Mouse (Mus musculus) CH12.LX (cell line): ENCODE results near the gene Ppm1l. TPM values are rescaled to one million over a fixed set of nuclear protein-coding genes. Genes with fewer than 3 reads are reported as not detected.

Experiments used
- DNase-seq: peaks from one replicate; pipeline ENCODE4 v3.0.0-alpha.2; 2013; ENCODE audit errors: extremely low read depth
- H3K27ac ChIP-seq: 2 replicates; pipeline ENCODE4 v1.5.1; 2012; ENCODE audit warnings: low read depth, mild to moderate bottlenecking, control low read depth, moderate library complexity; ENCODE audit not compliant: insufficient read depth
- H3K27me3 ChIP-seq: replicated peaks from 2 replicates; pipeline ENCODE3; 2012; ENCODE audit warnings: inconsistent platforms
- H3K36me3 ChIP-seq, 2 experiments: replicated peaks in 1 of 2; 2 replicates each; pipeline versions ENCODE3 to v1.6.1; 2012; ENCODE audit warnings: inconsistent platforms in 1 of 2, low read length in 1 of 2, mild to moderate bottlenecking in 1 of 2, mixed read lengths in 1 of 2, moderate library complexity in 1 of 2; ENCODE audit not compliant: control insufficient read depth in 1 of 2, insufficient read depth in 1 of 2
- H3K4me1 ChIP-seq, 2 experiments: 2 replicates each; pipeline ENCODE4 v1.6.1; 2012; ENCODE audit warnings: inconsistent platforms in 1 of 2, moderate library complexity in 1 of 2; ENCODE audit not compliant: insufficient read depth in 2 of 2, control insufficient read depth in 1 of 2
- H3K4me2 ChIP-seq: 2 replicates; pipeline ENCODE4 v1.6.1; 2012; ENCODE audit warnings: low read depth, mild to moderate bottlenecking, control low read depth; ENCODE audit not compliant: poor library complexity, insufficient read depth, severe bottlenecking
- H3K4me3 ChIP-seq, 3 experiments: fragments of 150-350 bp in 1 of 3; sonication (generic) in 1 of 3; replicated peaks in 1 of 3; 2 replicates each; pipeline versions ENCODE3 to v1.5.1; 2011 to 2012; ENCODE audit warnings: low read depth in 2 of 3, low read length in 2 of 3, mild to moderate bottlenecking in 2 of 3, moderate library complexity in 2 of 3, control low read depth in 1 of 3, improper control_type of control experiment in 1 of 3, inconsistent platforms in 1 of 3, mixed read lengths in 1 of 3; ENCODE audit not compliant: poor library complexity in 1 of 3
- H3K79me2 ChIP-seq: replicated peaks from 2 replicates; pipeline ENCODE4 v1.6.1; 2012; ENCODE audit warnings: mild to moderate bottlenecking, moderate library complexity; ENCODE audit not compliant: control insufficient read depth, poor library complexity, insufficient read depth, severe bottlenecking; ENCODE audit errors: extremely low read depth
- H3K9ac ChIP-seq: 2 replicates; pipeline ENCODE4 v1.6.1; 2012; ENCODE audit warnings: low read depth, mild to moderate bottlenecking, control low read depth, moderate library complexity; ENCODE audit not compliant: insufficient read depth
- H3K9me3 ChIP-seq: replicated peaks from 2 replicates; pipeline ENCODE3; 2012; ENCODE audit warnings: low read length, inconsistent platforms, mixed read lengths
- CHD1 ChIP-seq: IDR thresholded peaks from 2 replicates; pipeline ENCODE4 v1.6.1; 2012; ENCODE audit warnings: low read depth, low read length, improper control_type of control experiment, inconsistent platforms
- CTCF ChIP-seq, 2 experiments: IDR thresholded peaks in 1 of 2; conservative IDR thresholded peaks in 1 of 2; 2 replicates each; pipeline ENCODE4 v1.5.1; 2011 to 2012; ENCODE audit warnings: low read depth in 2 of 2, low read length in 2 of 2, improper control_type of control experiment in 1 of 2, inconsistent platforms in 1 of 2, mild to moderate bottlenecking in 1 of 2, moderate library complexity in 1 of 2
- ELF1 ChIP-seq: IDR thresholded peaks from 2 replicates; pipeline ENCODE4 v1.6.1; 2014; ENCODE audit warnings: low read depth, mild to moderate bottlenecking, inconsistent platforms, low read length, improper control_type of control experiment
- HCFC1 ChIP-seq: IDR thresholded peaks from 2 replicates; pipeline ENCODE4 v1.6.1; 2012; ENCODE audit warnings: low read depth, mild to moderate bottlenecking, inconsistent platforms, low read length, improper control_type of control experiment
- IRF4 ChIP-seq: IDR thresholded peaks from 2 replicates; pipeline ENCODE4 v1.6.1; 2014; ENCODE audit warnings: low read depth, mild to moderate bottlenecking, inconsistent platforms, low read length, improper control_type of control experiment
- KAT2A ChIP-seq: IDR thresholded peaks from 2 replicates; pipeline ENCODE4 v1.6.1; 2012; ENCODE audit warnings: low read length, improper control_type of control experiment, inconsistent platforms; ENCODE audit not compliant: insufficient replicate concordance
- MAFK ChIP-seq: IDR thresholded peaks from 2 replicates; pipeline ENCODE4 v1.6.1; 2011; ENCODE audit warnings: low read length, improper control_type of control experiment; ENCODE audit not compliant: insufficient replicate concordance
- MAX ChIP-seq: IDR thresholded peaks from 2 replicates; pipeline ENCODE4 v1.6.1; 2011; ENCODE audit warnings: low read length, improper control_type of control experiment
- MAZ ChIP-seq: IDR thresholded peaks from 2 replicates; pipeline ENCODE4 v1.6.1; 2012; ENCODE audit warnings: low read depth, mild to moderate bottlenecking, inconsistent platforms, low read length, improper control_type of control experiment, moderate library complexity
- PAX5 ChIP-seq: IDR thresholded peaks from 2 replicates; pipeline ENCODE4 v1.6.1; 2012; ENCODE audit warnings: low read length, inconsistent platforms, mixed read lengths
- RCOR1 ChIP-seq: conservative IDR thresholded peaks from 2 replicates; pipeline ENCODE4 v1.6.1; 2012; ENCODE audit warnings: low read depth, mild to moderate bottlenecking, inconsistent platforms, low read length, improper control_type of control experiment
- TBP ChIP-seq: conservative IDR thresholded peaks from 2 replicates; pipeline ENCODE4 v1.6.1; 2011; ENCODE audit warnings: low read depth, low read length, improper control_type of control experiment
- UBTF ChIP-seq: IDR thresholded peaks from 2 replicates; pipeline ENCODE4 v1.6.1; 2012; ENCODE audit warnings: low read depth, mild to moderate bottlenecking, inconsistent platforms, low read length, improper control_type of control experiment, moderate library complexity
- ZC3H11A ChIP-seq: IDR thresholded peaks from 2 replicates; pipeline ENCODE4 v1.6.1; 2012; ENCODE audit warnings: low read depth, mild to moderate bottlenecking, inconsistent platforms, low read length, improper control_type of control experiment
- dilution Hi-C: fragments of 300-500 bp; cut with MboI; formaldehyde crosslinking; loops from 2 replicates; pipeline ENCODE4 v1.14.3; 2020; ENCODE audit warnings: low sequenced_read_pairs; ENCODE audit not compliant: extremely low pct_unique_long_range_greater_than_20kb, extremely low pct_ligation_motif_present
- in situ Hi-C: fragments of 300-500 bp; cut with MboI; formaldehyde crosslinking; loops from 3 replicates; pipeline ENCODE4 v1.14.3; 2019; ENCODE audit warnings: low sequenced_read_pairs, low pct_ligation_motif_present, low pct_unique_long_range_greater_than_20kb, mixed read lengths
- polyA plus RNA-seq: library from polyadenylated mRNA; unstranded; fragments of >175 nt; gene quantifications from 2 replicates; pipeline ENCODE4 v1.2.1, GENCODE M21; 2012; ENCODE audit warnings: low read depth; ENCODE audit not compliant: insufficient read length
- total RNA-seq, 2 experiments: library from RNA; depleted of rRNA; stranded (reverse); fragments of 300-350 nt in 1 of 2; fragments of >200 nt in 1 of 2; gene quantifications; 2 replicates each; pipeline ENCODE4 v1.2.3; 2012 to 2014

Ppm1l gene
- total and polyA plus RNA-seq, 3 experiments = 0.68 to 2.4 (median 1.7) TPM

DNA sequence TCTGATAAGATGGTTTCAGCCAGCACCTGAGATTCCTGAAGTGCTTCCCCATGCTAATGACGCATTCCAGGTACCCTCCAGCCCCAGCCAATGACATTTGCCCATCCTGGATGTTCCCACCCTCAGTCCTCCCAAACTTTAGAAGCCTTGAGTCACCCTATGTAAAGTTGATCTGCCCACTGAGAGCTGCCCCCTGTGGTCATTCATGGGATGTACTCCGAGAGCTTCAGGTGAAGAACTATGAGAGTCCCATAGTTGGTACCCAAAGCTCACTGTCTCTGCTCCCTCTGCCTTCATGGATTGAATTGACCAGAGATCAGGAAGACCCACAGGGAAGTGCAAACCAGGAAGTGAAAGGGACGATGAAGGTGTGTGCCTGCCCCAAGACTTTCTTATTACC is 91.4 kb downstream of the Ppm1l start:
- in situ Hi-C loops = no loop called here
- peak; percentile 11 for DNase-seq
- dilution Hi-C loops = no loop called here

DNA sequence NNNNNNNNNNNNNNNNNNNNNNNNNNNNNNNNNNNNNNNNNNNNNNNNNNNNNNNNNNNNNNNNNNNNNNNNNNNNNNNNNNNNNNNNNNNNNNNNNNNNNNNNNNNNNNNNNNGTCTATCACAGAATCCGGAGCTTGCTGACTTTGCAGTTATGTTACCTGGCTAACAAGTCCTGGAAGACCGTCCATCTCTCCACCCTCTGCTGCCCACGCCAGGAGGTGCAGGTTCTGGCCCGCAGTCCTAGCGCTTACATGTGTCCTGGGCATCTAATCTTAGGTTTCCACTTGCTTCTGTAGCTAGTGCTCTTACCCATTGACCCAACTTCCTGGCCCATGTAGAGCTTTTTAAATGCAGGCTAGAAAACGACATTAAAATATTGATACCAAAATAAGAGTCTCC is 99.5 kb downstream of the Ppm1l start:
- H3K27me3 ChIP-seq = no peaks in the 10 kb centered on the region
- no peak overlapping the region for H3K27ac ChIP-seq
- H3K9me3 ChIP-seq = no peaks in the 10 kb centered on the region
- TF ChIP-seq IRF4 (no peak), HCFC1 (no peak), CHD1 (no peak)
- no peaks in the 10 kb centered on the region for H3K79me2 ChIP-seq
- H3K4me3 ChIP-seq = no peak overlapping the region
- peaks cover 0 to 8% of the 10 kb centered on the region in 2 experiments; a peak in 2 of 4 replicates for H3K4me1 ChIP-seq
- H3K36me3 ChIP-seq = no peaks in the 10 kb centered on the region
- no peak overlapping the region for H3K9ac ChIP-seq
- dilution Hi-C loops (no loop called here), in situ Hi-C loops (no loop called here)
- H3K4me2 ChIP-seq = no peak overlapping the region
- no peak for DNase-seq

More for the DNA sequence above, 91.4 kb downstream of the Ppm1l start:
- no peak overlapping the region for H3K27ac ChIP-seq
- TF ChIP-seq ZC3H11A (no peak), CTCF (conservative IDR thresholded peaks at IDR 0.05 in 1 of 2, IDR thresholded peaks at IDR 0.05 in 1 of 2; ENCODE audit: low read depth in 2 of 2, low read length in 2 of 2) (peak; percentile 11 to 49; a peak in 2 of 4 replicates)
- TF ChIP-seq, all 38 proteins: peak for 1
- H3K4me1 ChIP-seq = peaks cover 0 to 13% of the 10 kb centered on the region in 2 experiments; a peak in 2 of 4 replicates
- H3K36me3 ChIP-seq = no peaks in the 10 kb centered on the region
- H3K79me2 ChIP-seq = no peaks in the 10 kb centered on the region
- H3K4me3 ChIP-seq = no peak overlapping the region
- H3K4me2 ChIP-seq = no peak overlapping the region
- H3K9ac ChIP-seq = no peak overlapping the region
- no peaks in the 10 kb centered on the region for H3K9me3 ChIP-seq
- H3K27me3 ChIP-seq = no peaks in the 10 kb centered on the region

DNA sequence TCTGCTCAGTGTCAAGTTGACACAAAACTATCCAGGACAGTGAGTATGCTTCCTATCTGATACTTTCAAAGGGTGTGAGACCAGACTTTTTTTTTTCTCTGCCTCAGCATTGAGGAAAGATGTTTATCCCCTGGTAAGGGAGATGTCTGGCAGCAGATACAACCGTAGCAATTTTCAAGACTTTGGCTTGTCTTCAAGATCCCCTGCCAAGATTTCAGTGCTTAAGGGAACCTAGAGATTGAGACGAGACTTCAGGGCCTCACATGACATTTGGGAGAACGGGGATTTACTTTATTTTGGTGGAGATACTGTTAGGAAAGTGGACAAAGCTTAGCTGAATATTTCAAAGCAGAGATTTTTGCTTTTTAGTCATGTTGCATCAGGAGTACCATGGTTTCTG is 106.1 kb downstream of the Ppm1l start:
- DNase-seq = no peak
- Histone ChIP-seq H3K79me2 (no peaks in the 10 kb centered on the region), H3K4me2 (no peak overlapping the region), H3K4me3 (no peak overlapping the region), H3K36me3 (no peaks in the 10 kb centered on the region), H3K9me3 (peaks cover 3% of the 10 kb centered on the region), H3K27ac (no peak overlapping the region), H3K27me3 (no peaks in the 10 kb centered on the region), H3K9ac (no peak overlapping the region), H3K4me1 (peaks cover 0 to 8% of the 10 kb centered on the region in 2 experiments; a peak in 2 of 4 replicates)
- TF ChIP-seq IRF4 (no peak), ZC3H11A (no peak), MAZ (no peak), UBTF (no peak), MAX (no peak), RCOR1 (no peak), ELF1 (no peak), PAX5 (no peak), MAFK (no peak), KAT2A (no peak), TBP (no peak)
- in situ Hi-C loops = no loop called here
- dilution Hi-C loops = no loop called here
